Mouse (Mus musculus): ENCODE data around the gene Gm49366.
"Not testable (repeated sequence)": the region's sequence is repeated elsewhere in the genome, so short reads cannot be mapped to it uniquely, and the experiment has no call there.

Gene Gm49366

GRCm38 (mm10) chr12:84032854-84033253 is 5.9 kb upstream of the Gm49366 start:
- no peak for DNase-seq (ENCODE audit: low spot score in 2 of 2)

DNA sequence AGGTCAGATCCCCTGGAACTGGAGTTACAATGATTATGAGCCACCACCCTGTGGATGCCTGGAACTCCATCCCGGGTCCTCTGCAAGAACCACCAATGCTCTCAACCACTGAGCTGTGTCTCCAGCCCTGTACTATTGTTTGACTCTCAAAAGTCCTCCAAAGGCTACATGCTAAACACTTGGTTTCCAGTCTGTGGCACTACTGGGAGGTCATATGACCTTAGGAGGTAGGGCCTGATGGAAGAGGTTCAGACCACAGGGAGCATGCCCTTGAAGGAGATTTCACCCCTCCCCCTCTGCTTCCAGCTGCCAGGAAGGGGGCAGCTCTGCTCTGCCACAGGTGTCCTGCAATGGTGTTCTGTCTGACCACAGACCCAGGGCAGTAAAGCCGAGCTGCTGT is 5.4 kb upstream of the Gm49366 start:
- DNase-seq (ENCODE audit: low spot score in 2 of 2) = not testable (repeated sequence)

DNA sequence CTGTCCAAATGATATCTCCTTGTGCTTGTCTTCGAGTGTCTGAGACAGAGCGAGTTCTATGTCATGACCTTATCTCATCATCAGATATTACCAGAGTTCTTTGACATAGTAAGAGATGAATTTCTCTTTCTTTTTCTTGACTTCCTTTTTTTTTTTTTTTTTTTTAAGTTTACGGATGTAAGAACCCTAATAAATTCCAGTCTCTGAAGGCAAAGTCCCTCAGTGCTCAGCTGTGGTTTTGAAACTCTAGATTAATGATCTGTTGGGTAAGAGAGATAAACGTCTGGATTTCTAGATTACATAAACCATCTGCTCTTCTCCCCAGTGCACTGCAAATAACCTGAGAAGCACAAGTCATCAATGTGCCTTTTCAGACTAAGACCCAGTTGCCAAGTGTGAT is 4.6 kb upstream of the Gm49366 start:
- DNase-seq (ENCODE audit: low spot score in 2 of 2) = no peak

- peak in 1 of 2 experiments; percentile 42 for DNase-seq (ENCODE audit: low spot score in 2 of 2)
These were observed 494 bp upstream of the Gm49366 start, which contains the start of gene Acot4 for GRCm38 (mm10) chr12:84038241-84038640. TSS of gene Acot4 (plus strand) at chr12:84038379.

DNA sequence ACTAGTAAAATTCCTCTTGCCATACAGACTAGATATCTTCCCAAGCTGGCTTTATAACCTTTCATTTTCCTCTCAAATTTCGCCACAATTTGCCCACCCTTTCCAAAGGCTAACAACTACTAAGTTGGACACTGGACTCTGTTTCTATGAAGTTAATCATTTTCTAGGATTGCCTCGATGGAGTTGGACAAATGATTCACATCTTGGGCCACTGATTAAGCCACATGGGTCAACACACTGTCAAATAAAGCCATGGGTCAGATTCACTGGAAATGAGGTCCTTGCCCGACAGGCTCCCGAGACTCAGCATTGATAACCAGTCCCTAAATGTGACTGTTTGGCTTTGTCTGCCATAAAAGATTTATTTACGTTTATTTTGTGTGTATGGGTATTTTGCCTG is 3.5 kb downstream of the Gm49366 start:
- no peak for DNase-seq (ENCODE audit: low spot score in 2 of 2)

DNA sequence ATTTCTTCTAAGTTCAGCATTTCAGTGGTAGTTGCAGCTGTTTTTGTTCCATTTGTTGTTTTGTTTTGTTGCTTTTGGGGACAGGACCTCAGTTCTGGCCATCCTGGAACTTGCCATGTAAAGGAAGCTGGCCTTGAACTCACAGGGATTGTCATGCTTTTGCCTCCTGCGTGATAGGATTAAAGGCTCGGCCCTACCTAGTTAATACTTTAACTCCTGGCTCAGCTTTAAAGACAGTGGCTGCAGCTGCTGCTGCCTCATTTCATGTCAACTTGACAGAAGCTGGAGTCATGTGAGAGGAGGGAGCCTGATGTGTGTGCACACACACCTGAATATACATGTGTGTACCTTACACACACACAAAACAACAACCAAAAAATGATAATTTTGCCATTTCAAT is 5.3 kb downstream of the Gm49366 start:
- DNase-seq (ENCODE audit: low spot score in 2 of 2) = no peak

DNA sequence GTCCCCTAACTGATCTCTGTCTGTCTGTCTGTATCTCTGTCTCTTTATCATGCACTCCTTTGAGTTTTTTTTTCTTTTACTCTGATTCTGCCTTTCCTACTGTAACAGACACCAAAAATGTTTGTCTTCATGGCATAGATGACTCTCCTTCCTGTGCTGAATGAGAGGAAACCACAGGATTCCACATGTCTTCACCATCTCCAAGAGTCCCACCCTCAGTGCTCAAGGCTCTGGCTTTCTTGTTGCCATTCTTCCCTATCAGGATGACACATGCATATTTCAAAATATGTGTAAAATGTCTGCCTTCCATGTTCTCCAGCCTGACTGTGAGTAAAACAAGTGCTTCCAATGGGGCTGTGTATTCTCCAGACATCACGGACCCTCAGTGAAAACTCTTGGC is 8.2 kb downstream of the Gm49366 start:
- no peak for DNase-seq (ENCODE audit: low spot score in 2 of 2)

GRCm38 (mm10) chr12:84050744-84051143 is 12.0 kb downstream of the Gm49366 start:
- not testable (repeated sequence) for DNase-seq (ENCODE audit: low spot score in 2 of 2)

- DNase-seq (ENCODE audit: low spot score in 2 of 2) = no peak
These were observed 13.3 kb downstream of the Gm49366 start, which contains the start of gene Acot3 for GRCm38 (mm10) chr12:84051937-84052474. TSS of gene Acot3 (plus strand) at chr12:84052144.

DNA sequence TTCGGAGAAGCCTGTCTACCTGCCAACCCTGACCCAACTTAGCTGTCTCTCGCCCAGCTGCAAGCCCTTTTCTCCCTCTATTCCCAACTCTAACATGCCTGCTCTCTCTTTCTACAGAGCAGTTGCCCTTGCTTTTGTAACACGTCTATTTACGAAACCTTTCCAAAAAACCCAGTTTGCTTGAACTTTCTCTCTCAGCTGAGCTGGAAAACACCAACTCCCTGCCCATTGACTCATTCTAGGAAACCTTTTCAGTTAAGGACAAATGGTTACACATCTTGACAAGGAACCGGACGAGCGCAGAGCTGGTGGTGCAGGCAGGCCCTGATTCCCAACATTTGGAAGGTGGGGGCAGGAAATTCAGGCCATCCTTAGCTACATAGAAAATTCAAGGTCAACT is 13.9 kb downstream of the Gm49366 start:
- DNase-seq (ENCODE audit: low spot score in 2 of 2) = no peak

- DNase-seq (ENCODE audit: low spot score in 2 of 2) = no peak
These were observed 14.4 kb downstream of the Gm49366 start for GRCm38 (mm10) chr12:84053173-84053572.

DNA sequence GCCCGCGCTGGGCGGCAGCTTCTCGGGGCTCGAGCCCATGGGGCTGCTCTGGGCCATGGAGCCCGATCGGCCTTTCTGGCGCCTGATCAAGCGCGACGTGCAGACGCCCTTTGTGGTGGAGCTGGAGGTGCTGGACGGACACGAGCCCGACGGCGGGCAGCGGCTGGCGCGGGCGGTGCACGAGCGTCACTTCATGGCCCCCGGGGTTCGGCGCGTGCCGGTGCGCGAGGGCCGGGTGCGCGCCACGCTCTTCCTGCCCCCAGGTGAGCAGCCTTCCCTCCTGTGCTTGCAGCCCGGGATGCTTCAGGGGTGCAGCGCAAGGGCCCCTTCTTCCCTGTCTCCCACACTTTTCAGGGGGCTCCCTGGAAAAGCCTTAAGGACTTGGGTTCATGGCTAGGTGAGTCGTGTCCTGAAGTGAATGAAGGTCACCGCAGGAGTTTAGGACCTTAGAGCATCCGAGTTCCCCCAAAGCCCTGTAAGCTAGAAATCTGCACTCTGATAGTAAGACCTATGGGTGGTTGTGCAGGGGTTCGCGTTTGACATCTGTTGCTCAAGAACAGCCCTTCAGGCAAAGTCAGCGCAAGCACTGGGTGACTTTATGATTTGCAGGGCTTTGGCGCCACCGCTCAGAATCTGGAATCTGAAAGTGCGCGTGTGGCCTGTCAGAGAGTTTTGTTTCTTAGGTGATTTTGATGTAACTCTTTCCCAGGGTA is 15.1 kb downstream of the Gm49366 start:
- DNase-seq (ENCODE audit: low spot score in 2 of 2) = no peak

GRCm38 (mm10) chr12:84060946-84061345 is 22.2 kb downstream of the Gm49366 start:
- no peak for DNase-seq (ENCODE audit: low spot score in 2 of 2)

- DNase-seq (ENCODE audit: low spot score in 2 of 2) = no peak
These were observed 23.6 kb downstream of the Gm49366 start for GRCm38 (mm10) chr12:84062336-84062735.

GRCm38 (mm10) chr12:84063228-84063627 is 24.5 kb downstream of the Gm49366 start:
- DNase-seq (ENCODE audit: low spot score in 2 of 2) = peak in 1 of 2 experiments; percentile 2

DNA sequence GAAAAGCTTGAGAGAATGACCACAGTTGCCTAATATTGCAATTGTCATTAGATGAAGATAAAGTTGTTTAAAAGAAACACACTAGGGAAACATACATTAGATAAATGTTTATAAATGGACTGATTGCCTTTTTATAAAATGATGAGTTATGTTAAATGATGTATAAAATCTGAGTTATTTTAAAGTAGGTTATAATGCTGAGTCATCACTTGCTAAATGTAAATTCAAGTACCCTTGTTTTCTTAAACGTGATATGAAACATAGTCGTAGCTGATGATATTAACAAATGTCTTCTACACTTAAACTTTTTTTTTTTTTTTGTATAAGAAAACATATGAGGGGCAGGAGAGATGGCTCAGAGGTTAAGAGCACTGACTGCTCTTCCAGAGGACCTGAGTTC is 25.1 kb downstream of the Gm49366 start:
- DNase-seq (ENCODE audit: low spot score in 2 of 2) = no peak

- no peak for DNase-seq (ENCODE audit: low spot score in 2 of 2)
These were observed 25.9 kb downstream of the Gm49366 start for GRCm38 (mm10) chr12:84064621-84065020.

- no peak for DNase-seq (ENCODE audit: low spot score in 2 of 2)
These were observed 29.0 kb downstream of the Gm49366 start for GRCm38 (mm10) chr12:84067752-84068151.

GRCm38 (mm10) chr12:84068296-84068695 is 29.6 kb downstream of the Gm49366 start:
- DNase-seq (ENCODE audit: low spot score in 2 of 2) = no peak

DNA sequence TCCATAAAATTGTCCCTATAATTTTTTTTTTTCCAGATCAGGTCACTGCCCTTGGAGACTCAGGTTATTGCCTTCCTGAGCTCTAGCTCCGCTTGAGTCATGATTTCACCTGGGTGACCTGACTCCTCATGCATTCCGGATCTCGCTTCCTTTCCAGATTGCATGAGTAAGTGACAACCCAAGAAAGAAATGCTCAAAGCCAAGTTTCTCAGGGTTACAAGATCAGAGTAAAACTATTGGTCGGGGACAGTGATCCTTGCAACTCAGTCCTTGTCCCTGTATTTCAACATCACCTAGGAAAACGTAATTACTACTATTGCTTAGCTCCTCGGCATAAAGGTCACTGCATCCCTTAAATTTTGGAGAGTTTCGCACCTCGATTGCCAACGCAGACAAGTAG is 30.3 kb downstream of the Gm49366 start, which contains the start of gene Acot5:
TSS of gene Acot5 (plus strand) at position 340 of the 400 bp plus-strand sequence.
- DNase-seq (ENCODE audit: low spot score in 2 of 2) = no peak

DNA sequence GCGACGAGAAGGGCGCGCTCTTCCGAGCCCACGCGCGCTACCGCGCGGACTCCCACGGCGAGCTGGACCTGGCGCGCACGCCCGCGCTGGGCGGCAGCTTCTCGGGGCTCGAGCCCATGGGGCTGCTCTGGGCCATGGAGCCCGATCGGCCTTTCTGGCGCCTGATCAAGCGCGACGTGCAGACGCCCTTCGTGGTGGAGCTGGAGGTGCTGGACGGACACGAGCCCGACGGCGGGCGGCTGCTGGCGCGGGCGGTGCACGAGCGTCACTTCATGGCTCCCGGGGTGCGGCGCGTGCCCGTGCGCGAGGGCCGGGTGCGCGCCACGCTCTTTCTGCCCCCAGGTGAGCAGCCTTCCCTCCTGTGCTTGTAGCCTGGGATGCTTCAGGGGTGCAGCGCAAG is 30.8 kb downstream of the Gm49366 start:
- DNase-seq (ENCODE audit: low spot score in 2 of 2) = peak; percentile 6 to 17

DNA sequence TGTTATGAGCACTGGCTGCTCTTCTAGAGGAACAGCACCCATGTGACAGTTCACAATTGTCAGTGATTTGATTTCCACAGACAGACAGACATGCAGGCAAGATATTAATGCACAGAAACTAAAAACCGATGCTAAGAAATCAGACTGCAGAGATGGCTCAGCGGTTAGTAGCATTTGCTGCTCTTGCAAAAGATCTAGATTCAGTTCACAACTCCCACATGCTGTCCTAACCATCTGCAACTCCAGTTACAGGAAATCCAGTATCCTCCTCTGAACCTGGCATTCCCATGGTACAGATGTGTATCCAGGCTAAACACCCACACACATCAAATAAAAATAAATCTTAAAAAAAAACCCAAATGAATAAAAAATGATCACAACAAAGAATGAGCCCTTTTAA is 33.0 kb downstream of the Gm49366 start:
- DNase-seq (ENCODE audit: low spot score in 2 of 2) = no peak

GRCm38 (mm10) chr12:84077371-84077990 is 38.7 kb downstream of the Gm49366 start:
- DNase-seq (ENCODE audit: low spot score in 2 of 2) = no peak
